14 mouse cellular contexts compared by ENCODE assay signal in genomic region chr19:56389879-56390278, GRCm38 (mm10). TPM values are rescaled to one million over a fixed set of nuclear protein-coding genes. Genes with fewer than 3 reads are reported as not detected.
A peak's percentile ranks its signal among the peaks of the same experiment; 100 is the strongest.
DNase-seq lines count a peak whose midpoint lies in the region; ATAC-seq and TF ChIP-seq lines count a peak whose summit lies in the region.
"Had no signal": no experiment of that assay in that cellular context is flagged by ENCODE, and none has a peak within 500 bp of the region (broad histone marks: within the 10 kb centered on the region; RNA-seq: fewer than 3 reads in every experiment).

TSS of gene Nrap (minus strand) at chr19:56390037.

- H3K4me2 ChIP-seq in heart, postnatal 0 days (ENCODE audit: low read depth, low read length): peak within 1 kb of the TSS; percentile 63
- no peak within 1 kb of the TSS for H3K4me2 ChIP-seq in liver, postnatal 0 days (ENCODE audit: low read depth, low read length)
- H3K4me2 ChIP-seq: hindbrain, embryonic 15.5 days had no signal

- H3K9me3 ChIP-seq in heart, postnatal 0 days (replicated peaks; ENCODE audit: control insufficient read depth, low read length): no peaks in the 10 kb centered on the region
- H3K9me3 ChIP-seq in liver, postnatal 0 days (ENCODE audit: low read length): no peaks in the 10 kb centered on the region
- no peaks in the 10 kb centered on the region for H3K9me3 ChIP-seq in forebrain, embryonic 10.5 days
- H3K9me3 ChIP-seq: hindbrain, embryonic 15.5 days had no signal

- peaks cover 28% of the 10 kb centered on the region for H3K4me1 ChIP-seq in heart, postnatal 0 days (ENCODE audit: control insufficient read depth, insufficient read depth)
- H3K4me1 ChIP-seq in liver, postnatal 0 days (ENCODE audit: insufficient read depth): peaks cover 38% of the 10 kb centered on the region
- no peaks in the 10 kb centered on the region; the same call in 1 of the 2 replicates for H3K4me1 ChIP-seq in forebrain, embryonic 10.5 days
- H3K4me1 ChIP-seq: hindbrain, embryonic 15.5 days had no signal

- ATAC-seq in heart, postnatal 0 days (ENCODE audit: insufficient read depth, low read depth): peak; percentile 80
- ATAC-seq in liver, postnatal 0 days: no peak
- ATAC-seq: forebrain, embryonic 16.5 days had no signal

- H3K27ac ChIP-seq in heart, postnatal 0 days (ENCODE audit: low read depth): peak within 1 kb of the TSS; percentile 98
- H3K27ac ChIP-seq in liver, postnatal 0 days (ENCODE audit: low read depth): peak within 1 kb of the TSS; percentile 85
- H3K27ac ChIP-seq in forebrain, embryonic 10.5 days: no peak within 1 kb of the TSS
- H3K27ac ChIP-seq: hindbrain, embryonic 15.5 days had no signal

- no peaks in the 10 kb centered on the region for H3K27me3 ChIP-seq in heart, postnatal 0 days (ENCODE audit: control insufficient read depth, insufficient read depth, low read length)
- no peaks in the 10 kb centered on the region for H3K27me3 ChIP-seq in liver, postnatal 0 days (ENCODE audit: insufficient read depth, low read length)
- peaks cover 16% of the 10 kb centered on the region for H3K27me3 ChIP-seq in forebrain, embryonic 10.5 days (ENCODE audit: poor library complexity, severe bottlenecking)

- no peak; the same call in 1 of the 2 replicates for TF ChIP-seq EP300 in heart, postnatal 0 days (IDR thresholded peaks at IDR 0.05; ENCODE audit: low read depth)
- no peak for TF ChIP-seq EP300 in liver, postnatal 0 days (IDR thresholded peaks at IDR 0.05; ENCODE audit: low read depth)

- peak within 1 kb of the TSS; percentile 80 for H3K9ac ChIP-seq in heart, postnatal 0 days (replicated peaks; ENCODE audit: low read depth, low read length)
- no peak within 1 kb of the TSS for H3K9ac ChIP-seq in liver, postnatal 0 days (replicated peaks)
- H3K9ac ChIP-seq: hindbrain, embryonic 15.5 days had no signal

- no peak for TF ChIP-seq CTCF in heart, postnatal 0 days (IDR thresholded peaks at IDR 0.05; ENCODE audit: low read depth)
- TF ChIP-seq CTCF in liver, postnatal 0 days (IDR thresholded peaks at IDR 0.05; ENCODE audit: low read depth): no peak

- peaks cover 11% of the 10 kb centered on the region for H3K36me3 ChIP-seq in heart, postnatal 0 days (replicated peaks; ENCODE audit: control insufficient read depth, insufficient read depth, low read length)
- no peaks in the 10 kb centered on the region for H3K36me3 ChIP-seq in liver, postnatal 0 days (replicated peaks; ENCODE audit: insufficient read depth, low read length)
- no peaks in the 10 kb centered on the region for H3K36me3 ChIP-seq in forebrain, embryonic 10.5 days (replicated peaks)
- H3K36me3 ChIP-seq: hindbrain, embryonic 15.5 days had no signal

- 29% methylated on average over 11 of the region's 11 CpGs for WGBS in heart, postnatal 0 days
- 83% methylated on average over 11 of the region's 11 CpGs for WGBS in liver, postnatal 0 days (ENCODE audit: insufficient replicate concordance)
- 91% methylated on average over 11 of the region's 11 CpGs for WGBS in forebrain, embryonic 10.5 days

- no peak for DNase-seq in adrenal gland, postnatal 10 days
- DNase-seq in adrenal gland, adult 18-20 months (ENCODE audit: low spot score in 2 of 2): no peak
- peak; percentile 95 for DNase-seq in heart, adult 11 months
- DNase-seq in heart, postnatal 0 days (ENCODE audit: low spot score): peak; percentile 89
- no peak for DNase-seq in liver, postnatal 0 days
- no peak for DNase-seq in layer of hippocampus, adult 9-10 months (ENCODE audit: low spot score)
- DNase-seq in ovary, adult 18-20 months (ENCODE audit: low spot score): no peak
- DNase-seq in forebrain, embryonic 10.5 days (ENCODE audit: extremely low spot score, low spot score): no peak
- DNase-seq: cerebellum, postnatal 25 days; kidney, postnatal 36 days; lung, adult 18-20 months; thymus, adult 2 months had no signal

- peak within 1 kb of the TSS; percentile 56 for H3K4me3 ChIP-seq in heart, postnatal 0 days (ENCODE audit: low read depth, low read length)
- H3K4me3 ChIP-seq in liver, postnatal 0 days (ENCODE audit: low read depth, low read length): no peak within 1 kb of the TSS
- H3K4me3 ChIP-seq in forebrain, embryonic 10.5 days: no peak within 1 kb of the TSS
- H3K4me3 ChIP-seq: hindbrain, embryonic 15.5 days had no signal

RNA-seq across cellular contexts. Expression of gene Nrap, which starts in this region (rescaled TPM):
- total RNA-seq in adrenal gland, postnatal 10 days (2021): 10 to 100 TPM; 10.2 to 44.0 TPM
- total RNA-seq in adrenal gland, adult 18-20 months (2021): under 1 TPM in 1 of 2 experiments, not detected in 1; 0.96 TPM
- 163 and 207 TPM in 2 replicates for total RNA-seq in heart, postnatal 0 days (2014; rRNA removed; ENCODE audit: low replicate concordance)
- polyA plus RNA-seq in heart, postnatal 0 days (2015; fragmentation: Nextera tagmentation; extraction: Ambion mirVana): 52.9 and 60.1 TPM in 2 replicates
- polyA plus RNA-seq in liver, postnatal 0 days (2015; fragmentation: Nextera tagmentation; extraction: Ambion mirVana): 0.16 and 0.47 TPM in 2 replicates
- 0.10 and 0.15 TPM in 2 replicates for polyA plus RNA-seq in forebrain, embryonic 10.5 days (2016; fragmentation: Nextera tagmentation; extraction: Ambion mirVana)

Comparison
In these comparisons a context has a peak if more than half of its experiments do, and no peak if none do; other contexts are left out.
1. RNA of gene Nrap (total RNA-seq): 163 to 207 TPM in heart, postnatal 0 days and 10.2 to 44.0 TPM in adrenal gland, postnatal 10 days; 0.96 TPM in adrenal gland, adult 18-20 months; every median in the first group is over 4 times any median in the second.
2. RNA of gene Nrap (polyA plus RNA-seq): 52.9 to 60.1 TPM in heart, postnatal 0 days; 0.16 to 0.47 TPM in liver, postnatal 0 days and 0.10 to 0.15 TPM in forebrain, embryonic 10.5 days; every median in the first group is over 10 times any median in the second.
3. DNase-seq: peak in heart, adult 11 months (single experiment) and heart, postnatal 0 days (single experiment); none in adrenal gland, postnatal 10 days (single experiment), adrenal gland, adult 18-20 months (0 of 2), liver, postnatal 0 days (single experiment), layer of hippocampus, adult 9-10 months (single experiment), ovary, adult 18-20 months (single experiment) and forebrain, embryonic 10.5 days (single experiment).